Mouse (Mus musculus): ENCODE data around the gene Mon1b. TPM values are rescaled to one million over a fixed set of nuclear protein-coding genes. Genes with fewer than 3 reads are reported as not detected.

The Mon1b gene
- total and polyA plus RNA-seq, 2 experiments from 2014 or later = 7.8 to 31.6 TPM

GRCm38 (mm10) chr8:113687889-113688542 lies 52.6 kb downstream of the Mon1b start:
- Histone ChIP-seq H3K4me3 (ENCODE audit: low read length) (no peak overlapping the region), H3K9me3 (ENCODE audit: low read length) (no peaks in the 10 kb centered on the region), H3K4me2 (ENCODE audit: low read depth, low read length) (peak overlapping the region; percentile 31), H3K27me3 (ENCODE audit: insufficient read depth, low read length) (no peaks in the 10 kb centered on the region), H3K4me1 (ENCODE audit: insufficient read depth, low read length) (peaks cover 8% of the 10 kb centered on the region; the same call in 1 of the 2 replicates), H3K27ac (no peak overlapping the region), H3K9ac (replicated peaks; ENCODE audit: low read length) (no peak overlapping the region), H3K36me3 (ENCODE audit: insufficient read depth, low read length) (no peaks in the 10 kb centered on the region)
- DNase-seq (ENCODE audit: low spot score) (peak; percentile 78), ATAC-seq (peak; percentile 53; the same call in 1 of the 2 replicates)
- WGBS = 49% methylated on average over 17 of the region's 17 CpGs
- no peak for TF ChIP-seq CTCF (IDR thresholded peaks at IDR 0.05; ENCODE audit: low read depth)

GRCm38 (mm10) chr8:113688543-113688915 lies 53.1 kb downstream of the Mon1b start:
- Histone ChIP-seq H3K4me1 (ENCODE audit: insufficient read depth, low read length) (peaks cover 8% of the 10 kb centered on the region; the same call in 1 of the 2 replicates), H3K9me3 (ENCODE audit: low read length) (no peaks in the 10 kb centered on the region), H3K27me3 (ENCODE audit: insufficient read depth, low read length) (no peaks in the 10 kb centered on the region), H3K9ac (replicated peaks; ENCODE audit: low read length) (no peak overlapping the region), H3K27ac (no peak overlapping the region), H3K36me3 (ENCODE audit: insufficient read depth, low read length) (no peaks in the 10 kb centered on the region), H3K4me2 (ENCODE audit: low read depth, low read length) (peak overlapping the region; percentile 31), H3K4me3 (ENCODE audit: low read length) (no peak overlapping the region)
- no peak for TF ChIP-seq CTCF (IDR thresholded peaks at IDR 0.05; ENCODE audit: low read depth)
- WGBS = 71% methylated on average over 8 of the region's 8 CpGs
- DNase-seq (ENCODE audit: low spot score) (no peak), ATAC-seq (no peak)

GRCm38 (mm10) chr8:113691622-113692343 lies 56.4 kb downstream of the Mon1b start:
- ATAC-seq (peak; percentile 74), DNase-seq (ENCODE audit: low spot score) (peak; percentile 53)
- H3K4me3 ChIP-seq (ENCODE audit: low read length) = no peak overlapping the region
- TF ChIP-seq CTCF (IDR thresholded peaks at IDR 0.05; ENCODE audit: low read depth) = no peak
- peak overlapping the region; percentile 13; the same call in 1 of the 2 replicates for H3K4me2 ChIP-seq (ENCODE audit: low read depth, low read length)
- H3K27me3 ChIP-seq (ENCODE audit: insufficient read depth, low read length) = no peaks in the 10 kb centered on the region
- H3K9me3 ChIP-seq (ENCODE audit: low read length) = no peaks in the 10 kb centered on the region
- 40% methylated on average over 14 of the region's 14 CpGs for WGBS
- peaks cover 8% of the 10 kb centered on the region; the same call in 1 of the 2 replicates for H3K4me1 ChIP-seq (ENCODE audit: insufficient read depth, low read length)
- peak overlapping the region; percentile 60; the same call in 1 of the 2 replicates for H3K27ac ChIP-seq
- H3K36me3 ChIP-seq (ENCODE audit: insufficient read depth, low read length) = no peaks in the 10 kb centered on the region
- no peak overlapping the region for H3K9ac ChIP-seq (replicated peaks; ENCODE audit: low read length)

Other genes with a start within 250 kb of the Mon1b start
- not detected in 2 replicates for gene Syce1l, start 7.6 kb downstream of the Mon1b start, total RNA-seq (2014; rRNA removed)
- gene Syce1l, start 7.6 kb downstream of the Mon1b start, polyA plus RNA-seq (2015; fragmentation: Nextera tagmentation; extraction: Ambion mirVana) = 0.33 TPM in 1 of 2 replicates, not detected in the other
- 4.6 and 6.2 TPM in 2 replicates for gene Adamts18, start 213.2 kb downstream of the Mon1b start, total RNA-seq (2014; rRNA removed)
- gene Adamts18, start 213.2 kb downstream of the Mon1b start, polyA plus RNA-seq (2015; fragmentation: Nextera tagmentation; extraction: Ambion mirVana) = 4.0 and 5.0 TPM in 2 replicates